Mouse (Mus musculus): ENCODE data around the gene Fkbp4.

GRCm38 (mm10) chr6:128416169-128416568 is 22.3 kb downstream of the Fkbp4 start:
- TF ChIP-seq POLR2A (IDR thresholded peaks at IDR 0.05; ENCODE audit: insufficient read depth, low read length) (no peak), EP300 (IDR thresholded peaks at IDR 0.05; ENCODE audit: insufficient read depth, low read depth, low read length) (no peak), CTCF (IDR thresholded peaks at IDR 0.05; ENCODE audit: low read depth, low read length) (no peak)
